Mouse (Mus musculus) lung, postnatal 0 days (tissue): ENCODE measurements around the gene Serf2.

Experiments used
- CTCF ChIP-seq: IDR thresholded peaks from 2 replicates; pipeline ENCODE4 v1.5.1; 2016; ENCODE audit warnings: antibody characterized with exemption, mild to moderate bottlenecking
- EP300 ChIP-seq: IDR thresholded peaks from 2 replicates; pipeline ENCODE4 v1.6.1; 2016; ENCODE audit warnings: antibody characterized with exemption, mild to moderate bottlenecking, control low read depth

GRCm38 (mm10) chr2:121448136-121448535 lies 859 bp upstream of the Serf2 start:
- TF ChIP-seq EP300 (no peak), CTCF (peak; percentile 58)
